Mouse (Mus musculus): ENCODE results near the gene Jmjd1c.
A peak's percentile ranks its signal among the peaks of the same experiment; 100 is the strongest.

Jmjd1c gene

DNA sequence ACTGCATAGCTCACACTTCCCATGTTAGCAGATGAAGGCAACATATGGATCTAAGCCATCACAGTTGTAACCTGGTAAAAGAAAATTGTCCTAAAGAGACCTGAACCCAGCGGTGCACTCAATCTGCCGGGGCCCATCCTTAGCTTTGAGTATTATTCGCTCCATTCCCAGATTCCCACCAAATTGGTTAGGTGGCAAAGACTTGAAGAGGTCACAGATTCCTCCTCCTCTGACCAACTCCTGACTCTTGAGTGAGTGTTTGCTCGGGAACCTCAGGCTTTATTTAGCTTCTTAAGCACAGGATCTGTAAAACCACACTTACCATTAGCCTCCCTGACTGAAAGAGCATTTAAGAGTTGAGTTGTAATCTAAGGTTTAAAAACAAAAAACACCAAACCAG lies 23.3 kb upstream of the Jmjd1c start:
- DNase-seq, result no peak

DNA sequence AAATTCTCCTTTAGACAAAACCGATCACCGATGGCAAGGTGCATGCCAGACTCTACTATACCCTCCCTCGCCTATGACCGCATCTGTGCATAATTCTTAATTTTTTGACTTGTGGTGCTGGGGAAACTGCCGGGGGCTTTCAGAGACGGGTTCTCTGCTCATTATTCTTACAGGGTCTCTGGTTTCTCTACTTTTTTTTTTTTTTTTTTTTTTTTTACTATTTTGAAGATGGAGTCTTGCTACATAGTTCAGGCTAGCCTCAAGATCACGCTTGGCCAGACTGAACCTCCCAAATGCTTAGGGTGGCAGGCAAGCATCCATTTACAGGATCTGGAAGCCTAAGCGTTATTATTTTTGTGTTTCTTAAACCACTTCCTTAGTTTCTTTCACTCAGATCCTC lies 22.3 kb upstream of the Jmjd1c start:
- no peak for DNase-seq

DNA sequence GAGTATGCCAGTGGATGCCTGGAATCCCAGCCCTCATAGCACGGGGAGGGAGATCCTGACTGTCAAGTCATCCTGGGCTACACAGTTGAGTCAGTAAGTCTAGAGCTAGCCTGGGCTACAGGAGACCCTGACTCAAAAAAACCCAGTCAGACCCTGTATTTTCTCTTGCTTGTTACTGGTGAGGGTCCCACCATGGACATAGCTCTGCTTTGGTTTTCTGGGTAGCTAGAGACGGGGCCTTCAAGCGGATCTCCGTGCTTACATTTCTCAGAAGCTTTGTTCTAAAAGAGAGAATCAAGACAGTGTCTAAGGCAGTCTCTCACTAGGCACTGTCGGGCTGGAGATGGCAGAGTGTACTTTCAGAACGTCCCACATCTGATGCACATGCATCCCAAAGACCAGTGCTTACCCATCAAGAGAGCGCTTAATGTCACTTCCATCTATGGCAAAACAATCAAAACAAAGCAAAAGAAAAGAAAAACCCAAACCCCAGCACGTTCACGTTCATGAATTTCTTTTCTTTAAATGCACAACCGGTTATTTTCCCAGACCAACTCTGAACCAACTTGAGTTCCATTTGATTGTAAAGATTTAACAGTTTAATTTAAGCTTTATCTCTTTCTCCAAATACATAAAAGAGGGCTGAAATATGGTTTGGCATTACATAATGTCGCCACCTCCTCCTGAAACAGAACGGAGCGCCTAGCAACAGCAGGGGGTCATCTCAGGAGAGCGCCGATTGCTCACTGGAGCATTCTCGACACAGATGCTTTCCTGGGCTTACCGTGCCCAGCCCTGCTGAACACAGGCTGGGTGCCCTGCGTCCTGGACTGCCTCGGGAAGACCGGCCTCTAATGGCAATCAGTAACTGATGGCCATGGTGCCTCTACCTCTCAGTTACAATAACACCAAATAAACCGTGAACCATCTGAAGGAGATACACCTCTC lies 19.7 kb upstream of the Jmjd1c start:
- no peak for DNase-seq

DNA sequence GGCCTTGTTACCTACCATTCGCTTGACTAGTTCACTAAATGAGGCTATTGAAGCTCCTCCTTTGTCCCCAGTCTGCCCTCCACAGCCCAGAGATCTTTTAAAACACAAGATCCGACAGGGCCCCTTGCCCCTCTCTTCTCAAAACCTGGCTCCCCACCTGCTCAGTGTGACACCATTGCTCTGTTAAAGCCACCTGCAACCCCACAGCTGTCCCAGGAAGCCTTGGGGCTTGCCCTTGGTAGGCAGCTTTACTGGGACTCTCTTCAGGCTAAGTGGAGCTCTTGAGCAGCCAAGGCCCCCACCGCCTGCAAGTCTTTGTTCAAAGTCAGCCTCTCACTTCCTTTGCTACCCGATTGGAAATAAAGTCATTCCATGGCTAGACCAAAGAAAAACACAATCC lies 16.9 kb upstream of the Jmjd1c start:
- no peak for DNase-seq

DNA sequence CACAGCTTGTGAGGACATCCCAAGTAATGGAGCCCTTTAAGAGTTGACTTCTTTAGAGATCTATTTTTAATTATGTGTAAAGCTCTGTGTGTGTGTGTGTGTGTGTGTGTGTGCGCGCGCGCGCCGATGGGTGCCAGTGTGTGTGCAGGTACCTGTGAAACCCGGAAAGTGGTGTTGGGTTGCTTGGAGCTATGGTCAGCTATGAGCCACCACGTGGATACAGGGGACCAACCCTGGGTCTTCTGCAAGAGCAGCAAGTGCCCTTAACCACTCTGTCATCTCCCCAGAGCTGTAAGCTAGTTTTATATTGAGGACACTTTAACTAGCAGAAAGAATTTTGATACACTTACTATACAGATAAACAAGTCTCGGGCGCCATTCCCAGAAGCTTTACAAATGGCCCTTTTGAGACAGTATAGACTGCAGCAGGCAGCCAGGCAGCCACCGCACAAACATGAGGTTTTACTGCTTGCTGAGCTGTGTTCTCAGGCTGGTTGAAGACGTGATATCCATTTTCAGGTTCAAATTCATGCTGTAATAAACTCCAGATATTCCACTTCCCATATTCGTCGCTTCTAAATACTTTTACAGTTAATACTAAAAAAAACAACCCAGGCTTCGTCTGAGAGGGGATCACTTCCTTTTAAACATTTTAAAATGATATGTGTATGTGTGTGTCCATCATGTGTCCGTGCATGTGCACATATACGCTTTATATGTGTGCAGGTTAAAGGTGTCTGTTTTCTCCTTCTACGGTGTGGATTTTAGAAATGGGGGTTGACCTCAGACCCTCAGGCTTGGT lies 14.5 kb upstream of the Jmjd1c start:
- DNase-seq, result no peak

DNA sequence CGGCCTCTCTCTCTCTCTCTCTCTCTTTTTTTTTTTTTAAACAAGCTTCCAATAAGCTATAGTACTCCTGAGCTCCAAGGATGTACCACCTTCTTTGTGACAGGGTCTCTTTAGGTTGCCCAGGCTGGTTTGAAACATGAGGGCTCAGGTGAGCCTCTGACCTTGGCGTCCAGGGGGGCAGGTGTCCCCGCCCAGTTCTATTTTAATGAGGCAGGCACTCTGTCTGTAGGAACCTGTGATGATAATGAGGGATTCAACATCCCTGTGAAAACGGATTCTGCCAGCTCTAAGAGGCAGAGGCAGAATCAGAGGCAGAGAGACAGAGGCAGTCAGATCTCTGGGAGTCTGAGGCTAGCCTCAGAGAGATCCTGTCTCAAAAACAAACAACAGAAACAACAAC lies 13.4 kb upstream of the Jmjd1c start:
- DNase-seq, result no peak

DNA sequence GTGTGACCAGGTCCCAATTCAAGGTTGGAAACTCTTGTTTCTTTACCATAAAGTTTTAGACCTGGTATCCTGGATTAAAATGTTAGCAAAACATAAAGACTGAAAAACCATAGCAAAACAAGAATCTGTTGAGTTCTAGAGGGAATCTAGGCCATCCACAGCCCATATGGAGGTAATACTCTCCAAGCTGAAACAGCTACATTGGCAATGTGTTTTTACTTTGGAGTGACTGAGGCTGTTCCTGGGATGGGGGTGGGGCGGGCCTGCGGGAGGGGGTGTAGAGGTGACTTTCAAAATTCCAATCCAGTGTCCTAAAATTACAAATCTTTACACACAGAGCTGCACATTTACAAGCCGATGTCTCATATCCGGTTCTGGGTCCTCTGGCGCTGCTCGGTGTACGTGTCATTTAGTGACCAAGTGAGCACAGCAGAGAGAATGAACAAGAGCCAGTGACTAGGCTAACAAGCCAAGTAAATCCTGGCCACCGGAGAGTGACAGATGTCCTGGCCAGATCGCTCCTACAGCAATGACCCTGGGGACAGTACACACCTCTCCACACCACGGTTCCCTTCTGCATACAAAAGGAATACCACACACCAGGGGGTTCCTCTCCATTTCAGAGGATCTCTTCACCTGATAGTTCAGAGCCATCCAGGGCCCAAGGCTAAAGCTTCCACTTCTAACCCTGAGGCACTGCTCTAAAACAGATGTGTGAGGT lies 12.3 kb upstream of the Jmjd1c start:
- DNase-seq, result no peak

DNA sequence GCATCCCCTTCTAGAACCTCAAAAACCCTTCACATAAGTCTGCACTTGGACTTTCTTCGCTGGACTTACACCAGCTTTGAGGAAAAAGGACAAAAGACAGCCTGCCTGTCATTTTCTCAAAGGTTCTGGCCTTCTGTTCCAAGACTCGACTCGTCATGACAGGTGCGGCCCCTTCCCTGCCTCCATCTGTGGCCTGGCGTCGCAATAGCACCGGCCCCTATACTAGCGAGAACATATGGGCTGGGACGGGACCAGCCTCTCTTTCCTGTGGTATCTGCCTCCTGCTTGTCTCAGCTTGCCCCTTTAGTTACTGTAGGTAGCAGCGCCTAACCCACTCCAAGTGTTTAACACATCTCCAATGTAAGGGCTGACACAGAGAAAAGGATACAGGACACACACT lies 10.8 kb upstream of the Jmjd1c start:
- no peak for DNase-seq

DNA sequence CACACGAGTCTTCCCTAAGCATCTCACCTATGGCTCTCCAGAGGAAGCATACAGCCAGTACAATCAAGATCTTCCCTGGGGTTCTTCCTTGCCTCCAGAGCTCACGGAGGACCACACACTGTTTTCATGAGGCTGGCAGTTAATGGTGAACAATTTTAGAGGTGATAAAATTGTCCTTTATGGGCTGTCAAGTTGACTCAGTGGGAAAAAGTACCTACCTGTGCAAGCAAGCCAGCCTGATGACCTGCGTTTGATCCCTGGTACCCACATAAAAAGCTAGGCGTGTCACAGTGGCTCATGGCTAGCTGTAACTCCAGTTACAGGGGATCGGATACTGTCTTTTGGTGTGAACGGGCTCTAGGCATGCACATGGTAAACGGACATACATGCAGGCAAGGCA lies 10.0 kb upstream of the Jmjd1c start:
- no peak for DNase-seq

DNA sequence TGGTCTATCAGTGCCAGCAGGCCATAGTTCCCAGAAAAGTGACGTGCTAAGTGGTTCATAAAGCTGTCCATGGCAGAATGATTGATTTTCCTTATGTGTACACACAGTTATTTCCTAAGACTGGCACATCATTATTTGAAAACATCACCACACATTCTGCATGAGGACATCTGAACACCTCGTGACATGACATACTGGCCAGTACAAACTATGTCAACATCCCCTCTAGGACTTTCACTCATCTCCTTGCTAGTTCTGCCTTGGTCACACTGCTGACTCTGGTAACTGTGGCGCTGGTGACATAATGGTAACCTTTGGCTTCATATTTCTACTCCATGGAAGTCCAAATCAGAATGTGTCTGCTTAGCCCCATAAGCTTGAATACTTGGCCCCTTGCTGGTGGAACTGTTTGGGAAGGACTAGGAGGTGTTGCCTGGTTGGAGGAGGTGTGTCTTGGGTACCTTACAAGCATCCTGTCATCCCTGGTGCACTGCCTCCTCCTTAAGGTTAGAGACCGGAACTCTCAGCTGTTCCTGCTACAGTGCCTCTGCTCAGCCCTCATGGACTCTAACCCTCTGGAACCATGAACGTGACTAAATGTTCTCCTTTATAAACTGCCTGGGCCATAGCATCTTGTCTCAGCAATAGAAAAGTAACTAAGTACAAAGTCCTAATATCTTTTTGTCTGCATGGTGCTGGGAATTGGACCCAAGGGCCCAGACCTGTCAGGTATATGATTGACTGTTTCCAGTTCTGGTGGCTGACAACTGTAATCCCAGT lies 8.3 kb upstream of the Jmjd1c start:
- DNase-seq, result no peak

DNA sequence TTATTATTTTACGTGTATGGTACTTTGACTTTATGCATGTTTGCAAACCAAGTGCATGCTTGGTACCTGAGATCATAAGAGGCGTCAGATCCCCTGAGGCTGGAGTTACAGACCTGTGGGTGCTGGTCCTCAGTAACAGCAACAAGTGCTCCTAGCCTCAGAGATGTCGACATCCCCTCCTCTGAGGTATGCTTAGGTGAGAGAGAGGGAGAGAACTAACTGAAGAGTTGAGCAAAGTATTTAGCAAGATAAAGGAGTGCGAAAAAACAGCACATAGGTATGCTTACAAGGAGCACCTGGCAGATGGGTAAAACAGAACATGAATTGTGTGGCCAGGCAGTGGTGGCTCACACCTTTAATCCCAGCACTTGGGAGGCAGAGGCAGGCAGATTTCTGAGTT lies 5.3 kb upstream of the Jmjd1c start:
- DNase-seq, result no peak

DNA sequence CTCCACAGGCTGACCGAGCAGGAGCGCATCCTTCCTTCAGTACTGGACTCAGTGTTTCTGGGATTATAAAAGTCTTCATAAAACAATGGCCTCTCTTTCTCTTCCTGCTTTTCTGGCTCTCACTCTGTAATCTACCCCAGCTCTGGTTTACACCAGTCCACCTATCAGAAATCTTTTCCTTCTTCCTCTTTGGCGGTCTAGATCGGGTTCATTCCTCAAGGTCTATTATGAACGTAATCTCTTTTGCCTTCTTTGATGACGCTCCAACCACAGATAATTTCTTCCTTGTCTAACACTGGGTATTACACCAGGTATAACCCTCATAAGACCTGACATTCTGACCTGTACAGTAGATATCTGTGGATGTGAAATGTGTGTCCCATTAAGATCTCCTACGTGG lies 1.0 kb upstream of the Jmjd1c start:
- no peak for DNase-seq

DNA sequence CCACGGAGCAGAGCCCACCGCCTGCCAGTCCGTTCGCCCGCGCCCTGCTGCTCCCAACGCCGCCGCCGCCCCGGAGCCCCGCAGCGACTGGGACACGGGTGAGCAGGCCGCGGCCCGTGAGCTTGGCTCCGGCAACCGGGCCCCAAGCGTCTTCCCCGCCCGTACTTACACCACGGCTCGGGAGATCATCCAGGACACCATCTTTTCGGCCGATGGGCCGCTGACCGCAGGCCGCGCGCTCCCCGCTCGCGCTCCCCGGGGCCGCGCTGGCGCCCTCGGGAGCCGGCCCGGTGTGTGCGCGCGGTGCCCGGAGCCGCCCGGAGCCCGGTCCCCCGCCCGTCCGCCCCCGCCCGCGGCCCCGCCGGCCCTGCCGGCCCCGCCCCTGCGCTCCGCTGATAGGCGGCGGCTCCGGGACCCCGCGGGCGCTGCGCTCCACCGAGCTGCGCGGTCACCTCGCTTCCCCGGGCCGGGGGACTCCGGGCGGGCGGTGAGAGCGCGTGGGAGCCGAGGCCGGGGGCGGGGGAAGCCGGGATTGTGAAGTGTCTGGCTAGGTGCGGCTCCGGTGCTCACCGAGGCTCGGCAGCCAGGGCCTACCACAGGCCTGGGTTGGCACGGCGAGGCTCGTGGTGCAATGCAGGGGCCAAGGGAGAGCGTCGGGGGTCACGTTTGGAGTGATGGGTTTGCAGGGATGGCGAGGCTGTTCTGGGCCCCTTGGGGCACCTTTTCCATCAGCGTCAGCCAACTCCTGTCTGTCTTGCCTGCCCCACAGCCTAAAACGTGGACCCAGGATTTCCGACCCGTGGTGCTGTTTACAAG lies 904 bp downstream of the Jmjd1c start, which contains the start of gene Reep3:
Reep3 (minus strand) TSS at position 325 of the 816 bp plus-strand sequence.
- peak; percentile 76 for DNase-seq

DNA sequence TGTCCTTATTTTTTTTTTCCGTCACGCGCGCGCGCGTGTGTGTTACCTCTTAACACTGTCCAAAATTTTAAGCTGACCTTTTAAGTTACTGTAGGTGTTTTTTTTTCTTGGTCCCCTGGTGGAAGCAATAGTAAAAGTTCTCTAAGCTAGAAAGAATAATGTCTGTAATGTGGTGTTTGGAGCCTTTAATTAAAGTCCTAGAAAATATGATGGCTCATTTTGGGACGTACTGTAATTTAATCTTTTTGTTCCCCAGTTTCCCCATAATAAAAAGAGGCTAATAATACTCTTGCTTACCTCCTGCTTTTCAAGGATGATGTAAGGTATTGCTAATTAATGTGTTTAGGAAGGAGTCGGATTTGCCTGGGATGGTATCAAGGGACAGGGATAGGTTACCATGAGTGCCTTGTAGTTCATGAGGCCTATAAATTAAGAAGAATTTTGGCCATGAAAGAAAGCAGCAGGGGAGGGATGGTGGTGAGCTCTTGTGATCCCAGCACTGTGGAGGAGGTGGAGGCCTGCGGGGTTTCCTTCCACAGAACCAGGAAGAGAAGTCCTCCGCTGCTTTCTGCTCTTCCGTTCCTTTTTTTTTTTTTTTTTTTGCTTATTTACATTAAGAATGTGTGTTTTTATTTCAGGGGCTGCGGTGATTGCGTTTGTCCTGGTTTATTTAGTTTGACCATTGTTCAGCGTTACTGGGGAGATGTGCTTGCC lies 1.7 kb downstream of the Jmjd1c start:
- no peak for DNase-seq

DNA sequence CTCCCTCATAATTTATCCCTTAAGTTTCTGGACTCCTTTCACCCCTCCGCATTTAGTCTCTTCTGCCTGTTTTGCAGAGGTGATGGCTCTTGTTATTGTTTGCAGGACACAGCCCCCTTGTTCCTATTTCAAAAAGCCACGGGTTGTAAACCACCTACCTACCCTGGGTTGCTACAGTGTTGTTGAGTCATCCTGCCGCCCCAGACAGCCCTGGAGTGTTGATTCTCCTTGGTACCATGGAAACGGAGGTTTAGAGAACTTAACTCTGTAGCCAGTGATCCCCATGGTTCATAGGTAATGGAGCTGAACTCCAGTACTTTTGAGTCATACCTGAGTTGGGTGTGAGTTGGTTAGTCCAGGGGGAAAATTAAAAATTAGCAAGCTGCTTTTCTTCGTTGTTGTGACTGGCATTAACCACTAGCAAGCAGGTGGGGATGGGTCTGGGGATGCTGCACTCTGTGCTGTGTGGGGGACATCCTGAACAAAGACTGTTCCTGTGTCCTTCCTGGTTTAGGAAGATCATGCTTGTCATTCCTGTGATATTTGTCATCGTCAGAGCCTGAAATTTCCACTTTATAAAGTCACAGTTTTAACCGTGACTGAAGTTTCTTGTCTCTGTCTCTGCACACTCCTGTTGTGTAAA lies 2.6 kb downstream of the Jmjd1c start:
- DNase-seq, result no peak

DNA sequence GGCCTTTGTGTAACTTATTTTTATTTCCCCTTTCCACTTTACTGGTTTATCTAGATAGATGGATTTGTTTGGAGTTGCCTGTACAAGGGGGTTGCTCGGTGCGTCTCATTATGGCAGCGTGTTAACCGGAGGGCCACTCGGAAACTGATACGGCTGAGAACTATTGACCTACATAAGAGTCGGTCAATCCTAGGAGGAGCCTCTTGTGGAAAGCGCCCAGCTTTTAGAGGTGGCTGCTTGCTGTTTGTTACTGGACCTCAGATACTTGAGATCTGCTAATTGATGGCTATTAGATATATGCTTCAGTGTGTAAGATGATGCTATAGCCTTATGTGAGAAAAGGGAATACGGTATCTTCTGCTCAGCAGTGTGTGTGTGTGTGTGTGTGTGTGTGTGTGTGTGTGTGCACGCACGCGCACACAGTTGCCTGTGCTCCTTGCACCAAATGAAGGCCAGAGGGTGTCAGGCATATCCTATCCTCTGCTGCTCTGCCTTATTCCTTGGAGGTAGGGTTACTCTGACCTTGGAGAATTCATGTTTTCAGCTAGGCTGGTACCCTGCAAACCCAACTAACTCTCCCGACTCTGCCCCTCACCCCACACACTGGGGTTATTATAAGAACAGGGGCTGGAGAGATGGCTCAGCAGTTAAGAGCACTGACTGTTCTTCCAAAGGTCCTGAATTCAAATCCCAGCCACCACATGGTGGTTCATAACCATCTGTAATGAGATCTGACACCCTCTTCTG lies 3.4 kb downstream of the Jmjd1c start:
- no peak for DNase-seq

DNA sequence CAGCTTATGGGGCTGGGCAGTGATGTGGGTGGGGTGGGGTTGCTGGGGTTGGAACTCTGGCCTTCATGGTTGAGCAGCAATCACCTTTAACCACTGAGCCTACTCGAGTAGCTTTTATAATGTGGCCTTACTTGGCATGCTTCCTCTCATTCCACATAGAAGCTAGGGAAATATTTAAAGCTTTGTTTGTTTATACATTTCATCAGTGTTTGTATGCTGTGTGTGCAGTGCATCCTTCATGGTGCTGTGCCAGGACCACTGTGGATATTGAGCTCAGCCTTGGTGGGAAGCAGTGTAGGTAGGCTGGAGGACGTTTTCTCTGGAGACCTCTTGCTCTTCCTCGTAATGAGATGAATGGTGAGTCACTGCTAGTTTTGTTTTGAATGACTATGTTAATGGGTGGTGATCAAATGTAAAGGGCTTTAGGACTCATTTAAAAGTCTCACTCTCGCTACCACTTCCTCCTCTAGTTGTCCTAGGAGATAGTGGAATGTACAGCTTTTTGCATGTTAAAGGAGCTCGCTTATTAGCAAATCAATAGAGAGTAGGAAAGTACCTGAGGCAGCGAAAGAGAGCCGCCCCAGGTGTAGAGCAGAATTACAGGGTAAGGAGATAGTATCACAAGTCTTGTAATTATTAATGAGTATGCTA lies 4.2 kb downstream of the Jmjd1c start:
- peak; percentile 44 for DNase-seq

DNA sequence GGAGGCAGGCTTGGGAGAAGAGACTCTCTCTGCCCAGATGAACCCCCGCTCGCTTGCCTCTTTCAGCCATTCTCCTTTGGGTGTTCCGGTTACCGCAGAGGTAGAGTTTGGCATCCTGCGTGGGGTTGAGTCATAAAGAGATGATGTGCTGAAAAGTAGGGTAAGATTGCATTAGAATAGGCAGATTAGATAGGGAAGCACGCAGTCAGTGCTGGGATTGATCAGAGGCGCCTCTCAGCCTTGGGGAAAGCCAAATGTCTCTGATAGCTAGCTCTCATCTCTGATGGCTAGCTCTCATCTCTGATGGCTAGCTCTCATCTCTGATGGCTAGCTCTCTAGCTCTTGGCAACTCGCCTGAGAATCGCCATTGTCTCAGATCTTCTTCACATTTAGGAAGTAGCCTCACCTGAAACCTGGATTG lies 4.9 kb downstream of the Jmjd1c start:
- DNase-seq, result no peak

DNA sequence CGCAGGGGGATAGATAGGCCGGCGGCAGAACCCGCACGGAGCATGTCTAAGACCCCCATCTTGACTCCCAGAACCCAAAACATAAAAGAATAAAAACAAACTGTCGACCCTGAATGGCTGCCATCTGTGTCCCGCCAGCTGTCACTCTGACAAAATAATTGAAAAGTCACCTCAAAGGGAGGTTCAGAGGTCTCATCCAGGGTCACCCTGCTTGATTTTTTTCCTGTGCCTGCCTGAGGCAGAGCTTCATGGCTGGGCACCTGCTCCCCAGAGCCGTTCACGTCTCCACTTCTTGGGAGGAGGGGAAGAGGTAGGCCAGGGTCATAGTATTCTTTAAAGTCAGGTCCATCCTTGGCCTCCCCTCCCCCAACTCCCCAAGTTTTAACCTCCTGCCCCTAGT lies 8.6 kb downstream of the Jmjd1c start:
- no peak for DNase-seq

All from lung, postnatal 14 days (tissue).